Mouse (Mus musculus) megakaryocyte, embryonic 14.5 days (primary cell): ENCODE measurements around the gene Tmem104.

Experiments used
- FLI1 ChIP-seq: IDR thresholded peaks from 2 replicates; pipeline ENCODE4 v1.6.1; 2012; ENCODE audit warnings: low read length, inconsistent platforms, mixed read lengths
- GATA1 ChIP-seq: IDR thresholded peaks from 3 replicates; pipeline ENCODE4 v1.6.1; 2012; ENCODE audit warnings: mixed read lengths, low read length, inconsistent platforms, borderline replicate concordance

- TF ChIP-seq GATA1 (no peak), FLI1 (no peak)
Measured at GRCm38 (mm10) chr11:115176399-115177190, 10.7 kb upstream of the Tmem104 start.
